Mouse (Mus musculus): ENCODE results near the gene Ephb1. TPM values are rescaled to one million over a fixed set of nuclear protein-coding genes. Genes with fewer than 3 reads are reported as not detected.

Gene Ephb1
- total RNA-seq (2012; rRNA removed) = not detected in 2 replicates
- not detected in 2 replicates for total RNA-seq (2014; rRNA removed)
- polyA plus RNA-seq (2012; ENCODE audit: insufficient read length, low read depth) = not detected in 2 replicates

DNA sequence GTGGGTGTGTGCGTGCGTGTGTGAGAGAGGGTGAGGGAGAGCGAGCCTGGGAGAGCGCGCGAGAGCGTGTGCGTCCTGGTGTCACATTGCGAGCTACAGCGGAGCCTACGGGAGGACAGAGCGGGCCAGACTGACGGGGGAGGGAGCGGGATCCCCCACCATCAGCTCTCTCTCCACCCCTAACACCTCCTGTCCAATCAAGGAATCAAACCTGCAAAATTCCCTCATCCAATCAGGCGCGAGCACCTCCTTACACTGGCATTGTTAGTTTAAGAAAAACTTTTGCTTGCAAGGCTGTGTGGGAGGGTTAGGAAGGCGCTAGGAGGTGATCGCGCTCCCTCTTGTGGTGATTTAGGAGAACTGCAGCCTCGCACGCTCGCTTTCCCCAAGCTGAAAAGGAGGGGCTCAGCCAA is at the start of gene Ephb1:
Gene Ephb1 (minus strand): TSS at position 133 of the 413 bp plus-strand sequence.
- H3K27ac ChIP-seq (ENCODE audit: insufficient read depth, low read depth) = no peak within 1 kb of the TSS
- no peaks in the 10 kb centered on the region for H3K4me1 ChIP-seq (ENCODE audit: control insufficient read depth in 1 of 2, insufficient read depth in 2 of 2)
- DNase-seq (ENCODE audit: extremely low read depth) = peak; percentile 4
- no peaks in the 10 kb centered on the region for H3K27me3 ChIP-seq (replicated peaks)
- no peaks in the 10 kb centered on the region for H3K79me2 ChIP-seq (replicated peaks; ENCODE audit: control insufficient read depth, extremely low read depth, insufficient read depth, poor library complexity, severe bottlenecking)
- dilution Hi-C loops (cut with MboI; ENCODE audit: extremely low pct_ligation_motif_present, extremely low pct_unique_long_range_greater_than_20kb, low sequenced_read_pairs) = no loop called here
- no peak within 1 kb of the TSS for H3K4me3 ChIP-seq (replicated peaks in 1 of 3; ENCODE audit: low read depth in 2 of 3, low read length in 2 of 3, poor library complexity in 1 of 3)
- peak; percentile 17 for TF ChIP-seq RAD21 (IDR thresholded peaks at IDR 0.05; ENCODE audit: low read depth, low read length)
- no peak for TF ChIP-seq USF2 (conservative IDR thresholded peaks at IDR 0.05; ENCODE audit: low read depth, low read length)
- peak in 1 of 2 experiments; percentile 43; a peak in 2 of 4 replicates for TF ChIP-seq CTCF (conservative IDR thresholded peaks at IDR 0.05 in 1 of 2, IDR thresholded peaks at IDR 0.05 in 1 of 2; ENCODE audit: low read depth in 2 of 2, low read length in 2 of 2)
- H3K36me3 ChIP-seq (replicated peaks in 1 of 2; ENCODE audit: control insufficient read depth in 1 of 2, insufficient read depth in 1 of 2, low read length in 1 of 2) = no peaks in the 10 kb centered on the region
- H3K4me2 ChIP-seq (ENCODE audit: insufficient read depth, low read depth, poor library complexity, severe bottlenecking) = no peak within 1 kb of the TSS
- H3K9me3 ChIP-seq (replicated peaks; ENCODE audit: low read length) = peaks cover 91% of the 10 kb centered on the region
- no peak within 1 kb of the TSS for H3K9ac ChIP-seq (ENCODE audit: insufficient read depth, low read depth)
- in situ Hi-C loops (cut with MboI; ENCODE audit: low pct_ligation_motif_present, low pct_unique_long_range_greater_than_20kb, low sequenced_read_pairs) = no loop called here

DNA sequence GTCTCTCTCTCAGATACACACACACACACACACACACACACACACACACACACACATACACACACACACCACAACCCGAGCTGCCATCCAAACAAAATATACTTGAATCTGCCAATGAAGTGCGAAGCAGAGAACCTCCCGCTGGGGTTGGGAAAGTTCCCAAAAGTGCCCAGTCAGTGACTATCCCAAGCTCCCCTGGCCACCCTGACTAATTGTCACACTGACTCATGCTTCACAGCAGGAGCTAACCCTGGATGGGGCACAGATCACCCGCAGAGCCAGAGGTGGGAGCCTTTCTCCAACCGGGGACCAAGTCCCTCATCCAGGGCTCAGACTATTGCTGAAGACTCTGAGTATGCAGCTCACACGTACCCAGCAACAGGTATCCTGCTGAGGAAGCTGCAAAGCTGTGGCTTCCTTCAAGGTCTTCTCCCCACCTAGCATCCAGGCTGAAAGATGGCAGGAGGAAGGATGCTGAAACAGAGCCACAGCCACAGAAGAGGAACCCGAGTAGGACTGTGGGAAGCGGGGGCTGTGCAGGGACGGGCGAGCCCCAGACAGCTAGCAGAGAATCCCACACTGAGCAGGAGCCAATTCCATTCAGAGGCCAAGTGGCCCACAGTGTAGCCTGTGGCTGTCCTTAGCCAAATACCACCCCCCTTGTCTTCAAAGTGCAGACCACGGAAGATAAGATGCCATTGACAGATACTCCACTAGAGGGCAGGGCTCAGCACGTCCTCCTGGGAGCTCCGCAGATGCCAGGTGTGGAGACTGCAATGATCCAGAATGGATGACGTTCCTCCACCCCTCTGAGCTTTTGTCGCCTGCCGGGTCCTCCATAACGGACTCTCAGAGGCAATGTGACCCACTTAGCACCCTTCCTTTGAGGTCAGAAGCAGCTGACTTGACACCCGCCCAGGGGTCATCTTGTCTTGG is 48.9 kb upstream of the Ephb1 start:
- Histone ChIP-seq H3K4me3 (replicated peaks in 1 of 3; ENCODE audit: low read depth in 2 of 3, low read length in 2 of 3, poor library complexity in 1 of 3) (no peak overlapping the region), H3K27ac (ENCODE audit: insufficient read depth, low read depth) (no peak overlapping the region), H3K79me2 (replicated peaks; ENCODE audit: control insufficient read depth, extremely low read depth, insufficient read depth, poor library complexity, severe bottlenecking) (no peaks in the 10 kb centered on the region), H3K27me3 (replicated peaks) (no peaks in the 10 kb centered on the region), H3K4me1 (ENCODE audit: control insufficient read depth in 1 of 2, insufficient read depth in 2 of 2) (no peaks in the 10 kb centered on the region), H3K36me3 (replicated peaks in 1 of 2; ENCODE audit: control insufficient read depth in 1 of 2, insufficient read depth in 1 of 2, low read length in 1 of 2) (no peaks in the 10 kb centered on the region), H3K4me2 (ENCODE audit: insufficient read depth, low read depth, poor library complexity, severe bottlenecking) (no peak overlapping the region), H3K9me3 (replicated peaks; ENCODE audit: low read length) (peaks cover 87% of the 10 kb centered on the region), H3K9ac (ENCODE audit: insufficient read depth, low read depth) (no peak overlapping the region)
- in situ Hi-C loops (cut with MboI; ENCODE audit: low pct_ligation_motif_present, low pct_unique_long_range_greater_than_20kb, low sequenced_read_pairs) (no loop called here), dilution Hi-C loops (cut with MboI; ENCODE audit: extremely low pct_ligation_motif_present, extremely low pct_unique_long_range_greater_than_20kb, low sequenced_read_pairs) (no loop called here)
- TF ChIP-seq MAZ (IDR thresholded peaks at IDR 0.05; ENCODE audit: low read depth, low read length) = no peak
- TF ChIP-seq E2F4 (IDR thresholded peaks at IDR 0.05; ENCODE audit: insufficient replicate concordance, low read depth, low read length) = no peak
- TF ChIP-seq SMC3 (IDR thresholded peaks at IDR 0.05; ENCODE audit: low read depth, low read length) = no peak
- TF ChIP-seq CTCF (conservative IDR thresholded peaks at IDR 0.05 in 1 of 2, IDR thresholded peaks at IDR 0.05 in 1 of 2; ENCODE audit: low read depth in 2 of 2, low read length in 2 of 2) = no peak
- TF ChIP-seq KAT2A (IDR thresholded peaks at IDR 0.05; ENCODE audit: insufficient replicate concordance, low read length) = no peak
- TF ChIP-seq SIN3A (IDR thresholded peaks at IDR 0.05; ENCODE audit: low read length) = no peak
- TF ChIP-seq BHLHE40 (IDR thresholded peaks at IDR 0.05; ENCODE audit: low read depth, low read length) = no peak
- TF ChIP-seq MXI1 (IDR thresholded peaks at IDR 0.05; ENCODE audit: low read depth, low read length) = no peak
- no peak for TF ChIP-seq ZNF384 (IDR thresholded peaks at IDR 0.05; ENCODE audit: low read depth, low read length)
- TF ChIP-seq MEF2A (IDR thresholded peaks at IDR 0.05; ENCODE audit: borderline replicate concordance, low read depth, low read length) = no peak
- TF ChIP-seq RCOR1 (conservative IDR thresholded peaks at IDR 0.05; ENCODE audit: low read depth, low read length) = no peak
- no peak for TF ChIP-seq RAD21 (IDR thresholded peaks at IDR 0.05; ENCODE audit: low read depth, low read length)
- no peak for TF ChIP-seq NRF1 (IDR thresholded peaks at IDR 0.05; ENCODE audit: low read depth, low read length)
- no peak for TF ChIP-seq HCFC1 (IDR thresholded peaks at IDR 0.05; ENCODE audit: low read depth, low read length)
- no peak for TF ChIP-seq MYC (IDR thresholded peaks at IDR 0.05; ENCODE audit: low read depth, low read length)
- TF ChIP-seq JUN (IDR thresholded peaks at IDR 0.05; ENCODE audit: insufficient read depth, low read depth, low read length) = no peak
- no peak for TF ChIP-seq TBP (conservative IDR thresholded peaks at IDR 0.05; ENCODE audit: low read depth, low read length)
- TF ChIP-seq ETS1 (conservative IDR thresholded peaks at IDR 0.05; ENCODE audit: low read depth, low read length) = no peak
- TF ChIP-seq GABPA (IDR thresholded peaks at IDR 0.05; ENCODE audit: insufficient replicate concordance, low read depth, low read length) = no peak
- no peak for DNase-seq (ENCODE audit: extremely low read depth)

Data from CH12.LX (cell line).